Mouse (Mus musculus) neural tube, embryonic 11.5 days (tissue): ENCODE measurements at regions not wholly inside any gene's neighbourhood (a gene's known extent, or its start where the extent isn't known, plus 50 kb on each side); places are given as distances from the start of the nearest gene placed in this dataset.

Source experiments
- ATAC-seq: fragments of 200-750 bp; cut with Nextera tagmentation; 2 replicates; pipeline ENCODE4 v1.8.0; 2017; ENCODE audit warnings: moderate number of reproducible peaks, mild to moderate bottlenecking, moderate TSS enrichment, moderate library complexity; ENCODE audit not compliant: insufficient read depth, low FRiP score, low TSS enrichment
- DNase-seq: peaks from one replicate; pipeline ENCODE4 v3.0.0-alpha.2; 2015; ENCODE audit warnings: low spot score
- H3K27ac ChIP-seq: fragments of 300-500 bp; sonication (generic); 2 replicates; pipeline ENCODE4 v1.5.1; 2014; ENCODE audit warnings: low read depth, mild to moderate bottlenecking, low read length
- H3K27me3 ChIP-seq: fragments of 300-500 bp; sonication (generic); 2 replicates; pipeline ENCODE4 v1.6.1; 2014; ENCODE audit warnings: mild to moderate bottlenecking, low read length, mixed read lengths; ENCODE audit not compliant: control insufficient read depth, insufficient read depth
- H3K36me3 ChIP-seq: fragments of 300-500 bp; sonication (generic); 2 replicates; pipeline ENCODE4 v1.6.1; 2014; ENCODE audit warnings: mild to moderate bottlenecking, low read length, moderate library complexity, mixed read lengths; ENCODE audit not compliant: control insufficient read depth, insufficient read depth
- H3K4me1 ChIP-seq: fragments of 300-500 bp; sonication (generic); 2 replicates; pipeline ENCODE4 v1.6.1; 2014; ENCODE audit warnings: low read length, mixed read lengths; ENCODE audit not compliant: control insufficient read depth, insufficient read depth
- H3K4me2 ChIP-seq: fragments of 300-500 bp; sonication (generic); 2 replicates; pipeline ENCODE4 v1.6.1; 2014; ENCODE audit warnings: low read depth, mild to moderate bottlenecking, moderate library complexity
- H3K4me3 ChIP-seq: fragments of 300-500 bp; sonication (generic); 2 replicates; pipeline ENCODE4 v1.5.1; 2014; ENCODE audit warnings: low read depth, low read length
- H3K9ac ChIP-seq: fragments of 300-500 bp; sonication (generic); 2 replicates; pipeline ENCODE4 v1.6.1; 2014; ENCODE audit warnings: mild to moderate bottlenecking, low read length
- H3K9me3 ChIP-seq: fragments of 300-500 bp; sonication (generic); 2 replicates; pipeline ENCODE4 v1.6.1; 2016; ENCODE audit warnings: low read length; ENCODE audit not compliant: control insufficient read depth
- whole genome bisulfite sequencing: fragments of 180-500 bp; shearing (Covaris S2); extraction: QIAGEN DNeasy Blood & Tissue Kit; methylation state at CpG from one replicate; pipeline ENCODE4 v1.1.7; 2014; 5-methylcytosine and 5-hydroxymethylcytosine counted together

GRCm38 (mm10) chr15:36878960-36879359 lies 128.6 kb downstream of the Zfp706 start:
- Histone ChIP-seq H3K4me1 (peaks cover 8% of the 10 kb centered on the region), H3K9me3 (no peaks in the 10 kb centered on the region), H3K9ac (no peak overlapping the region), H3K27me3 (no peaks in the 10 kb centered on the region), H3K36me3 (no peaks in the 10 kb centered on the region), H3K27ac (no peak overlapping the region), H3K4me2 (no peak overlapping the region), H3K4me3 (no peak overlapping the region)
- DNase-seq: no peak
- 0 out of 2 replicates have a peak, but pooled peaks have one; percentile 27 for ATAC-seq
- 40% methylated on average over 5 of the region's 5 CpGs for WGBS

DNA sequence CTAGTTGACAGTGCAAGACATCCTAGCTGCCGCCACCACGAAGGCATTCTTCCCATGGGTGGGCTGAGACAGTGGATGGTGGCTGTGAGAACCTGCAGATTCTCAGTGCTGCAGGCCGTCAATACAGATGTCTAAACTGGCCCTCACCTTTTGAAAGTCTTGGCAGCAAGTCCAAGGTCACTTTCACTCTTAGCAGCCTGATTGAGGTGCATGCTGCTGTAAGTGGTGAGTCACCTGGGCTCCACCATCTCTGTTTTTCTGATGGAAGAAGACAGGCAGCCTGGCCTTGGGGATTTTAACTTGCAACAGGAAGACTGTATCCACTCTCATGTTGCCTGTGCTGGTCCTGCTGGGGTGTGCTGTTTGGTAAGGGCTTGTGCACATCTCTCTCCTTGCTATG lies 129.3 kb downstream of the Zfp706 start:
- peaks cover 15% of the 10 kb centered on the region for H3K4me1 ChIP-seq
- 83% methylated on average over 3 of the region's 3 CpGs for WGBS
- H3K27me3 ChIP-seq: no peaks in the 10 kb centered on the region
- no peak overlapping the region for H3K4me3 ChIP-seq
- ATAC-seq (no peak), DNase-seq (no peak)
- no peak overlapping the region for H3K4me2 ChIP-seq
- no peaks in the 10 kb centered on the region for H3K9me3 ChIP-seq
- H3K36me3 ChIP-seq: no peaks in the 10 kb centered on the region
- H3K9ac ChIP-seq: no peak overlapping the region
- H3K27ac ChIP-seq: no peak overlapping the region

GRCm38 (mm10) chr15:36877501-36877900 lies 130.1 kb downstream of the Zfp706 start:
- Histone ChIP-seq H3K27me3 (no peaks in the 10 kb centered on the region), H3K27ac (no peak overlapping the region), H3K9me3 (no peaks in the 10 kb centered on the region), H3K4me3 (no peak overlapping the region), H3K36me3 (no peaks in the 10 kb centered on the region), H3K4me1 (peaks cover 21% of the 10 kb centered on the region), H3K4me2 (no peak overlapping the region), H3K9ac (no peak overlapping the region)
- WGBS: 69% methylated on average over 7 of the region's 7 CpGs
- DNase-seq (no peak), ATAC-seq (no peak)

GRCm38 (mm10) chr15:36875980-36876778 lies 131.4 kb downstream of the Zfp706 start:
- Histone ChIP-seq H3K4me1 (peaks cover 21% of the 10 kb centered on the region), H3K9ac (no peak overlapping the region), H3K4me2 (no peak overlapping the region), H3K9me3 (no peaks in the 10 kb centered on the region), H3K27me3 (no peaks in the 10 kb centered on the region), H3K4me3 (no peak overlapping the region), H3K27ac (no peak overlapping the region), H3K36me3 (no peaks in the 10 kb centered on the region)
- DNase-seq (no peak), ATAC-seq (no peak)
- WGBS: 87% methylated on average over 10 of the region's 10 CpGs

GRCm38 (mm10) chr15:36874555-36874954 lies 133.0 kb downstream of the Zfp706 start:
- Histone ChIP-seq H3K4me1 (peaks cover 21% of the 10 kb centered on the region), H3K9me3 (no peaks in the 10 kb centered on the region), H3K36me3 (no peaks in the 10 kb centered on the region), H3K9ac (no peak overlapping the region), H3K27me3 (no peaks in the 10 kb centered on the region), H3K27ac (no peak overlapping the region), H3K4me3 (no peak overlapping the region), H3K4me2 (no peak overlapping the region)
- ATAC-seq (no peak), DNase-seq (no peak)
- WGBS: 78% methylated on average over 4 of the region's 4 CpGs

DNA sequence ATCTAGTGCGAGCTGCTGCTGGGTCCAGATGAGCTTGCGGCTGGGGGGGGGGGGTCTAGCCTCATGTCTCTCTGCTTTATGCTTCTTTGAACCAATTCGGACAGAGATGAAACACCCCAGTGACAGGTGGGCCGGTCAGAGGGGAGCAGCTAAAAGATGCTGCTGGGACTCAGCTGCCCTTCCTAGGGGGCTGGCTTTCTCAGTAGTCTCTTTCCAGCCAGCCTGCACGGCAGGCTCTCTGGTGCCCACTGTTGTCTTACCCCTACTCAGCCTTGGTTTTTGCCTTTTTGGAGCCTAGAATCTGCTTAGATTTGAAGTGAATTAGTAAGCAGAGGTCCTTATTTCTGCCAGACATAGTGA lies 133.7 kb downstream of the Zfp706 start:
- Histone ChIP-seq H3K27me3 (no peaks in the 10 kb centered on the region), H3K9me3 (no peaks in the 10 kb centered on the region), H3K4me1 (peaks cover 20% of the 10 kb centered on the region), H3K9ac (no peak overlapping the region), H3K36me3 (no peaks in the 10 kb centered on the region), H3K4me2 (no peak overlapping the region), H3K27ac (peak overlapping the region; percentile 44; the same call in 1 of the 2 replicates), H3K4me3 (no peak overlapping the region)
- no peak for ATAC-seq
- 34% methylated on average over 5 of the region's 5 CpGs for WGBS
- no peak for DNase-seq

- Histone ChIP-seq H3K4me2 (0 out of 2 replicates have a peak overlapping the region, but pooled peaks have one; percentile 5), H3K4me3 (no peak overlapping the region), H3K27me3 (no peaks in the 10 kb centered on the region), H3K4me1 (peaks cover 16% of the 10 kb centered on the region), H3K9ac (no peak overlapping the region), H3K36me3 (no peaks in the 10 kb centered on the region), H3K27ac (peak overlapping the region; percentile 44), H3K9me3 (no peaks in the 10 kb centered on the region)
- ATAC-seq: peak; percentile 50
- 23% methylated on average over 10 of the region's 10 CpGs for WGBS
- DNase-seq: peak; percentile 59
Observed at GRCm38 (mm10) chr15:36873058-36873883, 134.3 kb downstream of the Zfp706 start.

DNA sequence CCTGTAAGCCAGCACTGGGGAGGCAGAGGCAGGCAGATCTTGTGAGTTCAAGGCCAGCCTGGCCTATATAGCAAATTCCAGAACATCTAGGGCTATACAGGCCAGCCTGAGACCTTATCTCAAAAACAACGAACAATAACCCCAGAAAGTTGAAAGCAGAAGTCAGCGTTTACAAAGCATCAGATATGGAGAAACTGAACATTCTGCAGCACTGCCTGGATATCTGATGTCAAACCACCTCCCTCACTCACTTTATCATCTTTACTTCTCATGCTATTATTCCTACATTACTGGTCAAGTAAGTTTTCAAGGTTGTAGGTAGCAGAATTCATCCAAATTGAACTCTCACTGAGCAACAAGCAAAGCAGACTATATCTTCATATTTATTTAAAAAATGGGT lies 135.0 kb downstream of the Zfp706 start:
- no peak overlapping the region for H3K9ac ChIP-seq
- no peak for ATAC-seq
- no peaks in the 10 kb centered on the region for H3K36me3 ChIP-seq
- H3K4me2 ChIP-seq: no peak overlapping the region
- no peak overlapping the region for H3K27ac ChIP-seq
- H3K27me3 ChIP-seq: no peaks in the 10 kb centered on the region
- no peak overlapping the region for H3K4me3 ChIP-seq
- no peaks in the 10 kb centered on the region for H3K9me3 ChIP-seq
- DNase-seq: no peak
- H3K4me1 ChIP-seq: peaks cover 16% of the 10 kb centered on the region
- WGBS: 96% methylated on average over 2 of the region's 2 CpGs
